Mouse (Mus musculus) mouse embryonic stem cell (cell line): ENCODE results near the gene Hint3.

Experiments used
- in situ Hi-C, 2 experiments: fragments of 300-500 bp; cut with MboI; formaldehyde crosslinking; loops; 1 replicate in 1 of 2; 3 replicates in 1 of 2; pipeline ENCODE4 v1.14.3; 2019 to 2020; ENCODE audit warnings: low sequenced_read_pairs in 2 of 2, low pct_unique_long_range_greater_than_20kb in 1 of 2, mixed read lengths in 1 of 2; ENCODE audit not compliant: unreplicated experiment in 1 of 2

Gene Hint3

GRCm38 (mm10) chr10:30613039-30613438 is 16.4 kb downstream of the Hint3 start:
- in situ Hi-C loops, result loop anchor here (10.0 to 25.0 kb wide), 3 partner anchors 102 to 699 kb away; partner anchors contain the start of genes Ncoa7 (in 2 of the 2) and Hddc2 (in 1 of the 2)

DNA sequence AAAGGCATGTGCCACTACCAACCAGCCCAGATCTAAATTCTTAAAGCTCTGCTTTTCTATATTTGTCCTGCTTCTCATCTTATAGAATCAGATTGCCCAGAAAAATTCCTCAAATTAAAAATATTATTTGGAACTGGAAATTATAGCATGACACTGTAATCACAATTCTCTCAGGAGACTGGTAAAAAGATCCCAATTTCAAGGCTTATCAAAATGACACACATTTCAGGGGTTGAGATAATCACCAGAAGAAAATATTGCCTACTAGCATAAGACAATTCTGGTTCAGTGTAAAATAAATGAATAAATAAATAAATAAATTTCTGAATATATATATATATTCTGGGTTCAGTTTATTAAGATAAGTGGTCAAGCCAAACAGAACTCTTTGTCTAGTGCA is 19.8 kb downstream of the Hint3 start:
- in situ Hi-C loops, result loop anchor here (10.0 to 25.0 kb wide), 3 partner anchors 105 to 703 kb away; partner anchors contain the start of genes Ncoa7 (in 2 of the 2) and Hddc2 (in 1 of the 2)

GRCm38 (mm10) chr10:30608109-30608508 is 21.3 kb downstream of the Hint3 start:
- in situ Hi-C loops, result loop anchor here in 1 of 2 experiments (25.0 kb wide), 1 partner anchor 704 kb away; the partner anchor contains the start of gene Hddc2

DNA sequence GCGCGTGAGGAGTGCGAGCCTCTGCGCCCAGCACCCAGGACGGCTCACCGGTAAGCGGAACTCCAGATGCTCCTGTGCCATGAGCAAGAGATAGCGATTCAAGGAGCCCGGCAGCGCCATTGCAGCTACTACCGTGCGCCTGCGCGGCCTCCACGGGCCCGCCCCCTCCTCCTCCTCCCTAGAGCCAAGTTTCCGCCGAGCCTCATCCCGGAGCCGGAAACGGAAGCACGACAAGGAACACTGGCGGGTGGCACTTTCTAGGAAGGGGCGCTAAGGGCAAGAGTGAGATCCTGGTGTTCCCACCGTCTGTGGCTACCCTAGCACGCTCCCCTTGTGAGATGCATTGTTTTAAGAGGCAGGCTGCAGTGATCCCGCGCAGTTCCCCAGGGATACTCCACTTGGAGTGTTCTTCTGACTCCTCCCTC is 28.9 kb downstream of the Hint3 start, which contains the start of gene Trmt11:
Gene Trmt11, minus strand, starts transcription at position 208 of the 425 bp plus-strand sequence.
- in situ Hi-C loops, result loop anchor here in 1 of 2 experiments (25.0 kb wide), 1 partner anchor 712 kb away; the partner anchor contains the start of gene Hddc2

DNA sequence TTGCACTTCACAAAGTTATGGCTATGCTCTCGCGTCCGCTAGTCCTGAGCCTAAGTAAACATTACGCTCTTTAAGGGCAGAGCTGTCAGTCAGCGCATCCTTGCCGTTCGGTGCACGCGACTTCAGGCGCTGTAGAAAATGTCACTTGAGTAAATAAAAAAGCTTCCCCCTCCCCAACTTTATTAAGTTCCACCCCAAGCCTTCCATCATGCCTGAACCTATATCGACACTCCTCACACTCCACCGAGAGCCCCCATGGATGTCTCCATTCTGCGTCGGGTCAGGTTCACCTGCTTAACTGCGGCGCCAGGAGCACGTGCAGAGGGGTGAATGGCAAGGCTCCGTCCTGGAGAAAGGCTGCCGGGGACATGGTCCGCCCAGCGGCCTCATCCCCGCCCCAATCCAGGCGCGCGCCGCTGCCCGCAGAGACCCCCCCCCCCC is 29.3 kb downstream of the Hint3 start:
- in situ Hi-C loops, result loop anchor here in 1 of 2 experiments (25.0 kb wide), 1 partner anchor 712 kb away; the partner anchor contains the start of gene Hddc2

- in situ Hi-C loops, result no loop called here
Observed at GRCm38 (mm10) chr10:30587037-30587436, 42.4 kb downstream of the Hint3 start.

GRCm38 (mm10) chr10:30585691-30586090 is 43.7 kb downstream of the Hint3 start:
- in situ Hi-C loops, result no loop called here

DNA sequence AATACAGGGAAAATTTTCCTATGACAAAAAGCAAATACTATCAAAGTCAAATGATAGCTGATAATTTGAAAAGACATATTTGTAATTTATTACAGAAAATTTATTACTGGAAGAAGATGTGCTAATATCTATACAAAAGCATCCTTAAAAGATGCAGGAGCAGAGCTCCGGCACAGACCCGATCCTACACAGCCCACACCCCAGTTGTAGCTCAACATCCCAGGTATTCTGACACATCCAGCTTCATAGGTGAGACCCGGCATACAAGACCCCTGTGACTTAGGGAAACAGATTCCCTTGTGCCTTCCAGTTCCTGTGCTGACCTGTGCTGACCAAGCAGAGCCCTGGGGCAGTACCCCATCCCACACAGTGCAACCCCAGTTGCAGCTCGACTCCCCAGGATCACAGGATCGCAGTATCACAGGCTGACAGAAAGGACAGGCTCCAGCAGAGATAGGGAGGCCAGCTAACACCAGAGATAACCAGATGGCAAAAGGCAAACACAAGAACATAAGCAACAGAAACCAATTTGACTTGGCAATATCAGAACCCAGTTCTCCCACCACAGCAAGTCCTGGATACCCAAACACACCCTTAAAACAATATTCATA is 51.7 kb downstream of the Hint3 start:
- in situ Hi-C loops, result no loop called here

GRCm38 (mm10) chr10:30566364-30566763 is 63.1 kb downstream of the Hint3 start:
- in situ Hi-C loops, result no loop called here

DNA sequence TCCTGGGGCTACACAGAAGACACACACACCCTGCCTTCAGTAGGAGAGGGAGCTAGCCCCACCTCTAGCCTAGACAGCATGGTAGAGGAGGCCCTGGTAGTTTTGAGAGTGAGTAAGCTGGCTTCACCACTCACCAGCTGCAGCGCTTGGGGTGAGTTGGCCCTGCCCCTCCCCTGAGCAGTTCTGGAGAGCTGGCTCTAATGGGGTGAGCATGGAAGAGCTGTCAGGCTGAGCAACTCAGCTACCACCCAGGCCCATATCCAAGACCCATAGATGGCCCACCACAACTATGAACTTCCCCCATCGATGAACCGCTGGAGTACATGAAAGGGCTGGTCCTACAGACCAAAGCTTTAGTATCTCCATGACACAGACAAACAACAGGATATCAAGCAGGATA is 64.8 kb downstream of the Hint3 start:
- in situ Hi-C loops, result no loop called here
